Mouse (Mus musculus) intestine, postnatal 0 days (tissue): Measurements from ENCODE around the gene Rragb. TPM values are rescaled to one million over a fixed set of nuclear protein-coding genes. Genes with fewer than 3 reads are reported as not detected.
A peak's percentile ranks its signal among the peaks of the same experiment; 100 is the strongest.
"Not testable (repeated sequence)": the region's sequence is repeated elsewhere in the genome, so short reads cannot be mapped to it uniquely, and the experiment has no call there.

ENCODE experiments used
- ATAC-seq: fragments of 200-750 bp; cut with Nextera tagmentation; 2 replicates; pipeline ENCODE4 v1.8.0; 2017; ENCODE audit warnings: mild to moderate bottlenecking, moderate TSS enrichment, moderate library complexity
- H3K27ac ChIP-seq: fragments of 300-500 bp; sonication (generic); 2 replicates; pipeline ENCODE4 v1.5.1; 2014; ENCODE audit warnings: mild to moderate bottlenecking, low read depth, low read length, moderate library complexity
- H3K27me3 ChIP-seq: fragments of 300-500 bp; sonication (generic); replicated peaks from 2 replicates; pipeline ENCODE4 v1.6.1; 2014; ENCODE audit warnings: low read length, mixed read lengths; ENCODE audit not compliant: control insufficient read depth, insufficient read depth
- H3K36me3 ChIP-seq: fragments of 300-500 bp; sonication (generic); 2 replicates; pipeline ENCODE4 v1.6.1; 2014; ENCODE audit warnings: mild to moderate bottlenecking, moderate library complexity; ENCODE audit not compliant: control insufficient read depth, insufficient read depth
- H3K4me1 ChIP-seq: fragments of 300-500 bp; sonication (generic); replicated peaks from 2 replicates; pipeline ENCODE4 v1.6.1; 2014; ENCODE audit warnings: antibody characterized with exemption, low read length, mixed read lengths; ENCODE audit not compliant: control insufficient read depth, insufficient read depth
- H3K4me2 ChIP-seq: fragments of 300-500 bp; sonication (generic); replicated peaks from 2 replicates; pipeline ENCODE4 v1.6.1; 2014; ENCODE audit warnings: low read depth, mild to moderate bottlenecking, moderate library complexity
- H3K4me3 ChIP-seq: fragments of 300-500 bp; sonication (generic); 2 replicates; pipeline ENCODE4 v1.5.1; 2014; ENCODE audit warnings: low read depth, low read length
- H3K9ac ChIP-seq: fragments of 300-500 bp; sonication (generic); 2 replicates; pipeline ENCODE4 v1.6.1; 2014; ENCODE audit warnings: mild to moderate bottlenecking, low read depth, low read length
- H3K9me3 ChIP-seq: fragments of 300-500 bp; sonication (generic); 2 replicates; pipeline ENCODE4 v1.6.1; 2016; ENCODE audit warnings: mixed run types; ENCODE audit not compliant: control insufficient read depth
- CTCF ChIP-seq: sonication (generic); IDR thresholded peaks from 2 replicates; pipeline ENCODE4 v1.5.1; 2016; ENCODE audit warnings: low read depth, mild to moderate bottlenecking, control low read depth, antibody characterized with exemption, moderate library complexity
- WGBS: fragments of 180-500 bp; shearing (Covaris S2); extraction: QIAGEN DNeasy Blood & Tissue Kit; methylation state at CpG from one replicate; pipeline ENCODE4 v1.1.7; 2014; 5-methylcytosine and 5-hydroxymethylcytosine counted together
- polyA plus RNA-seq: library from polyadenylated mRNA; unstranded; fragments of >200 nt; fragmentation: Nextera tagmentation; extraction: Ambion mirVana; gene quantifications from 2 replicates; pipeline ENCODE4 v1.2.1, GENCODE M21; 2015

Rragb gene
- polyA plus RNA-seq, 1 experiment from 2014 or later: 0.65 TPM

GRCm38 (mm10) chrX:153174786-153175185 lies 35.0 kb downstream of the Rragb start:
- no peaks in the 10 kb centered on the region for H3K9me3 ChIP-seq
- H3K27ac ChIP-seq: no peak overlapping the region
- H3K4me3 ChIP-seq: no peak overlapping the region
- H3K9ac ChIP-seq: no peak overlapping the region
- H3K4me1 ChIP-seq: no peaks in the 10 kb centered on the region
- peak; percentile 54 for TF ChIP-seq CTCF
- no peaks in the 10 kb centered on the region for H3K27me3 ChIP-seq
- H3K4me2 ChIP-seq: no peak overlapping the region
- ATAC-seq: no peak
- 5% methylated on average over 1 of the region's 1 CpGs for WGBS
- H3K36me3 ChIP-seq: no peaks in the 10 kb centered on the region

GRCm38 (mm10) chrX:153182221-153182620 lies 42.4 kb downstream of the Rragb start:
- no peaks in the 10 kb centered on the region for H3K36me3 ChIP-seq
- H3K27me3 ChIP-seq: no peaks in the 10 kb centered on the region
- no peak overlapping the region for H3K4me2 ChIP-seq
- H3K4me3 ChIP-seq: no peak overlapping the region
- H3K9ac ChIP-seq: no peak overlapping the region
- ATAC-seq: no peak
- TF ChIP-seq CTCF: no peak
- 65% methylated on average over 2 of the region's 2 CpGs for WGBS
- H3K4me1 ChIP-seq: no peaks in the 10 kb centered on the region
- no peak overlapping the region for H3K27ac ChIP-seq
- H3K9me3 ChIP-seq: no peaks in the 10 kb centered on the region

- not testable (repeated sequence) for ATAC-seq, H3K9ac ChIP-seq, H3K27ac ChIP-seq, H3K27me3 ChIP-seq, H3K9me3 ChIP-seq, H3K36me3 ChIP-seq, H3K4me2 ChIP-seq, H3K4me1 ChIP-seq, H3K4me3 ChIP-seq
- peak; percentile 51 for TF ChIP-seq CTCF
- WGBS: 85% methylated on average over 2 of the region's 2 CpGs
These were observed 59.4 kb downstream of the Rragb start for GRCm38 (mm10) chrX:153199185-153199584.

DNA sequence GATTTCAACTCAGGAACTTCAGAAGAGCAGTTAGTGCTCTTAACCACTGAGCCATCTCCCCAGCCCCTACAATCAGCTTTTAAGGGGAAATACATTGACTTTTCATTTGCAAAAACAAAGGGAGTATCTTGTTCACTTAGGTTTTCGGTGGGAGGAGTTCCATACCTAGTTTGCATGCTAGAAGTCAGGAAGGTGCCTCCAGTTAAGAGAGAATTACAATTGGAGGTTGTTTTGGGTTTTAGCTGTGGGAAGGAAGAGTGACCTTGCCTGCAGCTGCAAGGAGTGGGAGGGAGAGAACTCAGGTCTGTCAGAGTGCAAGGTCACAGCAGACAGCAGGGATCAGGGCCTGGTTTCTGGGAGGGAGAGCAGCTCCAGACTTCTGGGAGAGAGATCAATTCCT lies 71.3 kb downstream of the Rragb start:
- ATAC-seq: no peak
- Histone ChIP-seq H3K36me3 (no peaks in the 10 kb centered on the region), H3K4me3 (no peak overlapping the region), H3K4me2 (no peak overlapping the region), H3K9ac (no peak overlapping the region), H3K4me1 (no peaks in the 10 kb centered on the region), H3K27ac (no peak overlapping the region), H3K27me3 (no peaks in the 10 kb centered on the region), H3K9me3 (no peaks in the 10 kb centered on the region)
- no peak for TF ChIP-seq CTCF
- 75% methylated on average over 1 of the region's 1 CpGs for WGBS

Other genes starting within 250 kb of the Rragb start
- 0.20 and 0.43 TPM in 2 replicates for gene Usp51, start 133.5 kb upstream of the Rragb start, polyA plus RNA-seq
- gene Mageh1, start 102.4 kb upstream of the Rragb start, polyA plus RNA-seq: 22.4 and 23.8 TPM in 2 replicates
- gene Foxr2, start 21.2 kb upstream of the Rragb start, polyA plus RNA-seq: not detected in 2 replicates
- gene Klf8, start 97.5 kb downstream of the Rragb start, polyA plus RNA-seq: 0.17 and 0.33 TPM in 2 replicates